Mouse (Mus musculus): ENCODE measurements around the gene Slc6a11. TPM values are rescaled to one million over a fixed set of nuclear protein-coding genes. Genes with fewer than 3 reads are reported as not detected.

Gene Slc6a11
- polyA plus RNA-seq (2012; rRNA removed): 0.17 and 0.30 TPM in 2 replicates

DNA sequence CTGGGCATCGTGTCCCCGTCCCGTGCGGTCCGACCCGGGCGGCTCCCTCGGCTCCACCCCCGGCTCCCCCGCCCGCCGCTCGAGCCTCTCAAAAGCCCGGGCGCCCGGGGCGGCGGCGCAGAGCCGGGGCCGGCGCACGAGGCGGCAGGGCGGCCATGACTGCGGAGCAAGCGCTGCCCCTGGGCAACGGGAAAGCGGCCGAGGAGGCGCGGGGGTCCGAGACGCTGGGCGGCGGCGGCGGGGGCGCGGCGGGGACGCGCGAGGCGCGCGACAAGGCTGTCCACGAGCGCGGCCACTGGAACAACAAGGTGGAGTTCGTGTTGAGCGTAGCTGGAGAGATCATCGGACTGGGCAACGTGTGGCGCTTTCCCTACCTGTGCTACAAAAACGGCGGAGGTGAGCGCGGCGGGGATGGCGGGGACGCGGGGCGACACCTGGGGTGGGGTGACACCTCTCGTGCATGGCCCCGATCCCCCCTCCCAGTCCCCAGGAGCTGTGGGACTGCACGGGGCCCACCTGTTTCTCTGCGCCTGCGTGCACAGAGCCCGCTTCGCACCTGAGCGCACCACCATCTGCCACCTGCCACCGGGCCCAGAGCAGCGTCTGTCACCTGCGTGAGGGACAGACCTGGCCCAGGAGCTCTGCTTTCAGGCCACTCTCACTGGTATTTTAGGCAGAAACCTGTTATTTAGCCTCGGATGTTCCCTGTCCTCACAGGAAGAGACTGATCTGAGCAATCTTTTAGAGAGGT, at the start of gene Slc6a11:
Gene Slc6a11, plus strand, starts transcription at position 120 of the 751 bp plus-strand sequence.
- H3K27me3 ChIP-seq (ENCODE audit: control insufficient read depth, insufficient read depth, low read length): peaks cover 11% of the 10 kb centered on the region
- peak within 1 kb of the TSS; percentile 12; the same call in 1 of the 2 replicates for H3K4me3 ChIP-seq (ENCODE audit: low read depth, low read length)
- H3K36me3 ChIP-seq (ENCODE audit: control insufficient read depth, insufficient read depth, low read length): no peaks in the 10 kb centered on the region
- H3K27ac ChIP-seq (ENCODE audit: insufficient read depth, low read depth, low read length): no peak within 1 kb of the TSS
- 6% methylated on average over 76 of the region's 76 CpGs for WGBS
- H3K4me1 ChIP-seq (ENCODE audit: control insufficient read depth, insufficient read depth, insufficient read length, low read length): no peaks in the 10 kb centered on the region
- TF ChIP-seq POLR2A (IDR thresholded peaks at IDR 0.05; ENCODE audit: low read depth, low read length) (no peak), CTCF (IDR thresholded peaks at IDR 0.05; ENCODE audit: extremely low read depth, insufficient read length, insufficient replicate concordance, low read depth, low read length) (no peak)

- H3K36me3 ChIP-seq (ENCODE audit: control insufficient read depth, insufficient read depth, low read length): no peaks in the 10 kb centered on the region
- no peak overlapping the region for H3K4me3 ChIP-seq (ENCODE audit: low read depth, low read length)
- WGBS: 21% methylated on average over 7 of the region's 7 CpGs
- TF ChIP-seq CTCF (IDR thresholded peaks at IDR 0.05; ENCODE audit: extremely low read depth, insufficient read length, insufficient replicate concordance, low read depth, low read length): no peak
- TF ChIP-seq POLR2A (IDR thresholded peaks at IDR 0.05; ENCODE audit: low read depth, low read length): no peak
- no peak overlapping the region for H3K27ac ChIP-seq (ENCODE audit: insufficient read depth, low read depth, low read length)
- H3K27me3 ChIP-seq (ENCODE audit: control insufficient read depth, insufficient read depth, low read length): no peaks in the 10 kb centered on the region
- no peaks in the 10 kb centered on the region for H3K4me1 ChIP-seq (ENCODE audit: control insufficient read depth, insufficient read depth, insufficient read length, low read length)
These were observed 43.9 kb upstream of the Slc6a11 start for GRCm38 (mm10) chr6:114087106-114087505.

DNA sequence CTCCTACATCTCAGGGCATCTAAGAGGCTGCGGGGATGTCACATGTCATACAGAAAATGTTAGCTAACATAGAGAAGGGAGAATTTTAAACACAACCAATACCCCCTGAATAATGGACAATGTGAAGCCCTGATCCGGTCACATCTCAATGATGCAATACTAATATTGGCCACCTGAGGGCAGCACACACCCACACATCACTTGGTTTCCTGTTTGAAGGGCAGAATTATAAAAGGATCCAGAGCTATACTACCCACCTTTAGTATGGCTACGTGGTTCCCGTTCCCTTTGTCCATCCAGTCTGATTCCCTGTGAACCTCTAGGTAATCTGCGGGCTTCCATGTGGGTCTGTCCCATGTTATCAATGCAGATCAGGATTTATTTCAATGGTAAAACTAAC, 41.4 kb upstream of the Slc6a11 start:
- Histone ChIP-seq H3K27me3 (ENCODE audit: control insufficient read depth, insufficient read depth, low read length) (no peaks in the 10 kb centered on the region), H3K27ac (ENCODE audit: insufficient read depth, low read depth, low read length) (no peak overlapping the region), H3K4me1 (ENCODE audit: control insufficient read depth, insufficient read depth, insufficient read length, low read length) (no peaks in the 10 kb centered on the region), H3K4me3 (ENCODE audit: low read depth, low read length) (no peak overlapping the region), H3K36me3 (ENCODE audit: control insufficient read depth, insufficient read depth, low read length) (no peaks in the 10 kb centered on the region)
- TF ChIP-seq CTCF (IDR thresholded peaks at IDR 0.05; ENCODE audit: extremely low read depth, insufficient read length, insufficient replicate concordance, low read depth, low read length) (no peak; the same call in 1 of the 2 replicates), POLR2A (IDR thresholded peaks at IDR 0.05; ENCODE audit: low read depth, low read length) (no peak)
- 13% methylated on average over 5 of the region's 5 CpGs for WGBS

GRCm38 (mm10) chr6:114092216-114092615, 38.8 kb upstream of the Slc6a11 start:
- Histone ChIP-seq H3K27ac (ENCODE audit: insufficient read depth, low read depth, low read length) (no peak overlapping the region), H3K4me1 (ENCODE audit: control insufficient read depth, insufficient read depth, insufficient read length, low read length) (no peaks in the 10 kb centered on the region), H3K36me3 (ENCODE audit: control insufficient read depth, insufficient read depth, low read length) (no peaks in the 10 kb centered on the region), H3K4me3 (ENCODE audit: low read depth, low read length) (no peak overlapping the region), H3K27me3 (ENCODE audit: control insufficient read depth, insufficient read depth, low read length) (no peaks in the 10 kb centered on the region)
- 47% methylated on average over 9 of the region's 9 CpGs for WGBS
- TF ChIP-seq CTCF (IDR thresholded peaks at IDR 0.05; ENCODE audit: extremely low read depth, insufficient read length, insufficient replicate concordance, low read depth, low read length) (no peak), POLR2A (IDR thresholded peaks at IDR 0.05; ENCODE audit: low read depth, low read length) (no peak)

DNA sequence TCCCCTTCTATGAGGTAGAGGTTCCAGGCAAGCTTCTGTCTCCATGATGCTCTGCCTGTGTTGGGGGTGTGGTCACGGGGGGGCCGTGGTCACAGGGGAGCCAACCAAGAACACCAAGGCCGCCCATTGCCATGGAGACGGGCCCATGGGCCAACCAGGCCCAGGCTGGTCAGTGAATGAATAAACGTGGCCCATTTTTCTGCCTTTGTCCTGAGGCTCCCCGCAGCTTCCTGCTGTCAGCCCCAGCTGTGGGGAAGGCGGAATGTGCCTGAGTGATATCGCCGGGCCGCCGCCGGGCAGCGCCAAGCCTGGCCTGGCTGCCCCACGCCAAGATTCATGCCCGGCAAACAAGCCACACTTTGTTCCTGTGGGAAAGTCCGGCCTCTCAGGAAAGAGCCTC, 36.8 kb upstream of the Slc6a11 start:
- Histone ChIP-seq H3K4me3 (ENCODE audit: low read depth, low read length) (no peak overlapping the region), H3K27ac (ENCODE audit: insufficient read depth, low read depth, low read length) (no peak overlapping the region), H3K4me1 (ENCODE audit: control insufficient read depth, insufficient read depth, insufficient read length, low read length) (no peaks in the 10 kb centered on the region), H3K36me3 (ENCODE audit: control insufficient read depth, insufficient read depth, low read length) (no peaks in the 10 kb centered on the region), H3K27me3 (ENCODE audit: control insufficient read depth, insufficient read depth, low read length) (no peaks in the 10 kb centered on the region)
- 72% methylated on average over 16 of the region's 16 CpGs for WGBS
- TF ChIP-seq CTCF (IDR thresholded peaks at IDR 0.05; ENCODE audit: extremely low read depth, insufficient read length, insufficient replicate concordance, low read depth, low read length): no peak
- no peak for TF ChIP-seq POLR2A (IDR thresholded peaks at IDR 0.05; ENCODE audit: low read depth, low read length)

GRCm38 (mm10) chr6:114096574-114096973, 34.5 kb upstream of the Slc6a11 start:
- Histone ChIP-seq H3K4me3 (ENCODE audit: low read depth, low read length) (no peak overlapping the region), H3K4me1 (ENCODE audit: control insufficient read depth, insufficient read depth, insufficient read length, low read length) (no peaks in the 10 kb centered on the region), H3K27me3 (ENCODE audit: control insufficient read depth, insufficient read depth, low read length) (no peaks in the 10 kb centered on the region), H3K27ac (ENCODE audit: insufficient read depth, low read depth, low read length) (no peak overlapping the region), H3K36me3 (ENCODE audit: control insufficient read depth, insufficient read depth, low read length) (no peaks in the 10 kb centered on the region)
- TF ChIP-seq POLR2A (IDR thresholded peaks at IDR 0.05; ENCODE audit: low read depth, low read length): no peak
- TF ChIP-seq CTCF (IDR thresholded peaks at IDR 0.05; ENCODE audit: extremely low read depth, insufficient read length, insufficient replicate concordance, low read depth, low read length): no peak
- WGBS: 71% methylated on average over 6 of the region's 6 CpGs

- Histone ChIP-seq H3K27ac (ENCODE audit: insufficient read depth, low read depth, low read length) (no peak overlapping the region), H3K36me3 (ENCODE audit: control insufficient read depth, insufficient read depth, low read length) (no peaks in the 10 kb centered on the region), H3K27me3 (ENCODE audit: control insufficient read depth, insufficient read depth, low read length) (no peaks in the 10 kb centered on the region), H3K4me1 (ENCODE audit: control insufficient read depth, insufficient read depth, insufficient read length, low read length) (no peaks in the 10 kb centered on the region), H3K4me3 (ENCODE audit: low read depth, low read length) (no peak overlapping the region)
- WGBS: 78% methylated on average over 8 of the region's 8 CpGs
- TF ChIP-seq CTCF (IDR thresholded peaks at IDR 0.05; ENCODE audit: extremely low read depth, insufficient read length, insufficient replicate concordance, low read depth, low read length) (no peak), POLR2A (IDR thresholded peaks at IDR 0.05; ENCODE audit: low read depth, low read length) (no peak)
These were observed 29.1 kb upstream of the Slc6a11 start for GRCm38 (mm10) chr6:114101923-114102322.

All from small intestine, adult 2 months (tissue).